30 mouse cellular contexts compared by ENCODE assay signal in the genomic region with DNA sequence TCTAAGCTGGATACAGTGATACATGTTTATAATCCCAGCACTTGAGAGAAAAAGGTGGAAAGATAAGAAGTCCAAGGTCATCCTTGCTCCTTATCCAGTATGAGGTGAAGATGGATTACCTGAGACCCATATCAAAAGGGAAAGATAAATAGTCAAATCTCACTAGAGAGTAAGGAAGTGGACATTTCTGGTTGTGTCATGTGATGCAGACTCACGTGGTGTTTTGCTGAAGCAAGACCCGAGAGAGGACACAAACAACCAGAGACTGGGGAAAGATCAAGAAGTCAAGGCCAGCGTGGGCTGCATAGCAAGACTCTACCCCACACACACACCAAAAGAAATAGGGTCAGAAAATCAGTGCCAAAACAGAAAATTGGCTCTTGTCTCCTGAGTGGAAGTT. TPM values are rescaled to one million over a fixed set of nuclear protein-coding genes. Genes with fewer than 3 reads are reported as not detected.
"Had no signal": no experiment of that assay in that cellular context is flagged by ENCODE, and none has a peak within 500 bp of the region (broad histone marks: within the 10 kb centered on the region; RNA-seq: fewer than 3 reads in every experiment).

No protein-coding gene starts in this region.

- H3K4me3 ChIP-seq: layer of hippocampus, adult 2 months; left cerebral cortex, adult 2 months; neural tube, embryonic 12.5 days; neural tube, embryonic 15.5 days had no signal

- DNase-seq: kidney, adult 9 months; kidney, postnatal 25 days; layer of hippocampus, adult 9-11 months; liver, postnatal 0 days; lung, embryonic 14.5 days; midbrain, embryonic 14.5 days; right cerebral cortex, adult 18-20 months; right cerebral cortex, postnatal 14 days; right cerebral cortex, postnatal 4 days; thymus, adult 2 months; thymus, postnatal 14 days; thymus, postnatal 4 days had no signal

- H3K36me3 ChIP-seq: neural tube, embryonic 12.5 days; neural tube, embryonic 15.5 days had no signal

- H3K4me1 ChIP-seq: neural tube, embryonic 12.5 days; neural tube, embryonic 15.5 days had no signal

- H3K4me2 ChIP-seq: lung, embryonic 14.5 days; midbrain, embryonic 11.5 days; neural tube, embryonic 12.5 days; neural tube, embryonic 15.5 days had no signal

- ATAC-seq: liver, postnatal 0 days; lung, postnatal 0 days had no signal

- H3K27me3 ChIP-seq: neural tube, embryonic 15.5 days had no signal

- H3K27ac ChIP-seq: kidney, postnatal 0 days; layer of hippocampus, adult 2 months; left cerebral cortex, adult 2 months; liver, embryonic 14.5 days; neural tube, embryonic 12.5 days; neural tube, embryonic 15.5 days; stomach, postnatal 0 days had no signal

- H3K9ac ChIP-seq: liver, embryonic 14.5 days; liver, postnatal 0 days; lung, embryonic 14.5 days; neural tube, embryonic 12.5 days; neural tube, embryonic 15.5 days had no signal

- H3K9me3 ChIP-seq: neural tube, embryonic 12.5 days; neural tube, embryonic 15.5 days had no signal

RNA-seq across cellular contexts. Expression of a gene that starts 7.1 kb away (rescaled TPM):
- total RNA-seq: layer of hippocampus, adult 2 months; layer of hippocampus, postnatal 25 days; left cerebral cortex, adult 2 months; left cerebral cortex, postnatal 10 days; left cerebral cortex, postnatal 36 days; megakaryocyte progenitor cell, adult 5-6 weeks; midbrain, postnatal 0 days had no signal
- polyA plus RNA-seq: limb, embryonic 11.5 days; limb, embryonic 14.5 days; lung, embryonic 14.5 days; lung, postnatal 0 days; midbrain, embryonic 11.5 days; midbrain, embryonic 14.5 days; neural tube, embryonic 12.5 days; neural tube, embryonic 15.5 days; stomach, embryonic 14.5 days; thymus, adult 2 months had no signal

RNA-seq across cellular contexts. Expression of a gene that starts 44.2 kb away (rescaled TPM):
- total RNA-seq: layer of hippocampus, adult 2 months; megakaryocyte progenitor cell, adult 5-6 weeks; megakaryocyte-erythroid progenitor cell, adult 5-6 weeks had no signal
- polyA plus RNA-seq: midbrain, embryonic 14.5 days had no signal
